Mouse (Mus musculus) bone marrow, adult 2 months (tissue): ENCODE measurements at regions not wholly inside any gene's neighbourhood (a gene's known extent, or its start where the extent isn't known, plus 50 kb on each side); places are given as distances from the start of the nearest gene placed in this dataset.

ENCODE experiments used
- H3K27ac ChIP-seq: fragments of 200-500 bp; 2 replicates; pipeline ENCODE4 v1.5.1; 2012; ENCODE audit warnings: low read depth, mild to moderate bottlenecking, control low read depth, inconsistent platforms, low read length; ENCODE audit not compliant: control insufficient read depth, poor library complexity, insufficient read depth
- H3K4me1 ChIP-seq: fragments of 200-500 bp; 2 replicates; pipeline ENCODE4 v1.6.1; 2011; ENCODE audit warnings: low read length; ENCODE audit not compliant: control insufficient read depth, insufficient read depth
- H3K4me3 ChIP-seq: fragments of 200-500 bp; replicated peaks from 2 replicates; pipeline ENCODE3; 2011; ENCODE audit warnings: mild to moderate bottlenecking, low read depth, low read length, control low read depth; ENCODE audit not compliant: control insufficient read depth
- CTCF ChIP-seq: fragments of 200-500 bp; IDR thresholded peaks from 2 replicates; pipeline ENCODE4 v1.5.1; 2011; ENCODE audit warnings: low read length, control low read depth; ENCODE audit not compliant: control insufficient read depth, insufficient read depth
- POLR2A ChIP-seq: fragments of 200-500 bp; IDR thresholded peaks from 2 replicates; pipeline ENCODE4 v1.6.1; 2011; ENCODE audit warnings: low read depth, mild to moderate bottlenecking, control low read depth, low read length, borderline replicate concordance; ENCODE audit not compliant: control insufficient read depth
- WGBS: fragments of 180-500 bp; shearing (Covaris S2); methylation state at CpG from one replicate; pipeline ENCODE4 v1.1.7; 2018; 5-methylcytosine and 5-hydroxymethylcytosine counted together

DNA sequence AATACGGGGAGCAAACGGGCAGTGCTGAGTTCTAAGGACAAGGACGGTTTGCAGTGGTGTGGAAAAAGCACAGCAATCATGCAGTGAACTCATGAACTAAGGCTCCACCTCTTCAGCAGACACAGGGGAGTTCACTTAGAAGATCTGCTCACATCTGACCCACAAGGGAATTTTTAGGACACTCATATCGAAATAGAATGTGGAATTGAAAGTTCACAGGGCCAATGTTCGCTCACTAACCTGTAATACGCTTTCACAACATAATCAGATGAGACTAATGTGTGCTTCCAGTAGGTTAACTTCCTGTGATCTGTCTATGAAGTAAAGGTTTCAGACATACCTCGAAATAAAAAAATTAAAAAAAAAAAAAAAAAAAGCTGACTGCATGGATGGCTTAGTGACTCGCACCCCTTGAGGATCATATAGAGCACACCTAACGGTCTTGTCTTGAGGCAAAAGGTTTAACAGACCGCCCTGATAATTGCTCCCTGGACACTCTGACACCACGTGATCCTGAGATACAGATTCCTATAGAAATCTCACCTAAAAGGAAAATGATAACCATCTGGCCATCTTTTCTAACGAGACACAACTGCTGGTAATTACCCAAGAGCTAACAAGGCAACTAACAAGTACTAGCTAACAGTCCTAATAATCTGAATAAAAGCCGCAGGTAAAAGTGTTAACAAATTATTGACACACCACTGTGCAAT lies 187.0 kb upstream of the Smim15 start:
- 75% methylated on average over 13 of the region's 13 CpGs for WGBS
- no peaks in the 10 kb centered on the region for H3K4me1 ChIP-seq
- no peak overlapping the region for H3K4me3 ChIP-seq
- TF ChIP-seq POLR2A: no peak
- TF ChIP-seq CTCF: no peak
- no peak overlapping the region for H3K27ac ChIP-seq

DNA sequence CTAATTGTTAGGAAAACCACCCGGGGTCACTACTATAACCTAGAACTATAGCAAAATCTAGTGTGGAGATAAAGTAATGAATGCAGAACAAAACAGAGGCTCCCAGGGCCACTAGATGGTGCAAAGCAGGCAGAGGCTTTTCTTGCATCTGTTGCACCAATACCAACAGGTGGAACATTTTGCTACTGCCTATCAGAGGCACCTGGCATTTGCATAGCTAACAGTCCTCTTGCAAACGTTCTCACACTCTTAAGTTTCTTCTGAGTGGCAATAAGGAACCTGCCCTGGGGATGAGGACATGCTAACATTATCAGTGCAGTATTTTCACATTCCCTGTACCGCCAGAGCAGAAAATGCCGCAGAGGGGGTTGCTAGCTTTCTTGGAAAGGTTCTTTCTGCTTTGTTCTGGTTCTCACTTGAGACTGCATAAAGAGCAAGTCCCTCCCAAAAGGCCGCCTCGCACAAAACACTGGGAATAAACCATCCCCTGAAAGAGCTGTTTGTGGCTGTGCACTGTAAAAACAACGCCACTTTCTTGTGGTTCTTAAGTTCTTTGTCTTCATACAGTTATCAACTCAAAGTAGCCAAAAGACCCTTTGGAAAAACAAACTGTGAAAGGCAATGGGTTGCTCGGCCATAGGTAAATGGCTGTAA lies 193.2 kb upstream of the Smim15 start:
- Histone ChIP-seq H3K4me1 (no peaks in the 10 kb centered on the region), H3K4me3 (no peak overlapping the region), H3K27ac (no peak overlapping the region)
- TF ChIP-seq CTCF (no peak), POLR2A (no peak)
- 80% methylated on average over 8 of the region's 8 CpGs for WGBS

DNA sequence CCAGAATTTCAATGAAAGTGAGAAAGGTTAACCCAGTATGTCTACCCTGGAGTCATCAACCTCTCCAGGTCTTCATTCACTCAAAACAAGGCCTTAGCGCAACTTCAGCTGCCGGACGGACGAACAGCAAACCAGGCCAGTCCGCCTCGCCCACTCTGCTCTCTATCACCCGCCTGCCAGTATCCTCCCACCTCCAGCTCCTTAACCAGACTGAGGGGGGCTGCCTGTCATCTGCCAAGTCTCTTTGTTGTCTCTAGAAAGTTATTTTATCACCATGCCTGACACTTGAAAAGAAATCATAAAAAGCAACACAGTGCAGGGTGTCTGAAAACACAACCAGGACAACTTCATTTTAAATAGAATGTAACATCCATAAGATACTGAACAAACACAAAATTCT lies 195.4 kb upstream of the Smim15 start:
- Histone ChIP-seq H3K27ac (no peak overlapping the region), H3K4me1 (no peaks in the 10 kb centered on the region)

DNA sequence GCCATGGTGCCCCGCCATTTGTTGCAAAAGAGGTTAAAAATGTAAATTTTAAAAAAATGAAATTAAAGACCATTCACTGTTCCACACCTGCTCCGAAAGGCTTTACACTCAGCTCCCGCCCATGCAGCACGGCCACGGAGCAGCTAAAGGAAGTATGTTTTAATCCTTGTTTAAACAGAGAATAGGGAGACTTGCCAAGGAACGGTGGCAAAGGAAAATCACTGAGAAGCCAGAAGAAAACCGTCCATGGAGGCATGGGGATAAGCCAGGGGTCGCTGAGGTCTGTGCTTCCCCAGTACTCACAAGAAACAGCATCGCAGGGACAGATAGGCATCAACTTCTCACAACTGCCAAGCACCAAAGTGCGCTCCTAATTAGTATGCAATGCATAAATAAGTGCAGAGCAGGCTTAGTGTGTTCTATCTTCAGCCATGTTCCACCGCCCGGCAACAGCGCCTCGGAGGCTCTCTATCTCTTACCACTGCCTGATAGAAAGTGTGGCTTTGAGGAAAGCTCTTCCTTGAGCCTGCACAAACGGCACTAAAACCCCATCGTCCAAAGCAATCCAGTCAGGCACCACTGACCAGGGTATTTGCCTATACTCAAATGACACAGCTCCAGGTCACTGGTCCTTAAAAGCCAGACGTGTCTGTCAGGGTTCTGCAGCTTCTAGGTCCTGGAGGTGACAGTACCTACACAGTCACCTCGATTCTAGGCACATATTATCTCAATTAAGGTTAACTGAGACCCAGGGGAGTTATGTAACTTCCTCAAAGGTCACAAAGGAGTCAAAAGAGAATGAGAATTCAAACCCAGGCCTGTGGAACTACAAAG lies 196.8 kb upstream of the Smim15 start:
- no peak for TF ChIP-seq CTCF
- TF ChIP-seq POLR2A: no peak
- 57% methylated on average over 18 of the region's 18 CpGs for WGBS
- Histone ChIP-seq H3K4me1 (no peaks in the 10 kb centered on the region; the same call in 1 of the 2 replicates), H3K27ac (no peak overlapping the region), H3K4me3 (no peak overlapping the region)

More for the DNA sequence above, 195.4 kb upstream of the Smim15 start:
- TF ChIP-seq CTCF: no peak
- no peak for TF ChIP-seq POLR2A
- WGBS: 84% methylated on average over 7 of the region's 7 CpGs
- no peak overlapping the region for H3K4me3 ChIP-seq

DNA sequence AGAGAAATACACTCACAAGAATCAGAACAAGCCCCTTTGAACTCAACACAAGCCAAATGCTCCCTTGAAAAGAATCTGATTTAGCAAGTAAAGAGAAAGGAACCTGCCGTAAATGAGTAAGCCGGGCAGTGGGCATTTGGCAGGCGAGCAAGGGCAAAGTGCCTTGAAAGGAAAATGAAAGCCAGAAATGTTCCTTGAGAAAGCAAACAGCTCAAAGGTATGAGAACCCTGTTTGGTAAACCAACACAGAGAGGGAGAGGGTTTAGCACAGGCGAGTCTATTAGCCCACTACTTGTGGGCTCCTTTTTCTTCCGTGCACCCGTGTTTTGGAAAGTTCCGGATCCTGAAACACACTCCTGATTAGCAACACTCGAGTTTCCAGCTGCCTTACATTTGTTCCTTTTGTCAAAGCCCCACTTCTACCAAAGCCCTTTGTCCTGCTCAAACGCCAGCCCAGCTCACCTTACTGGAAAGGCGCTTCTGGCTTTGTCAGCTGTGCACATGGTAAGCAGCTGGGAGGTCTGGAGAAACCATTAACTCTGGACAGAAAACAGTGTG lies 197.5 kb upstream of the Smim15 start:
- Histone ChIP-seq H3K4me3 (no peak overlapping the region), H3K4me1 (no peaks in the 10 kb centered on the region; the same call in 1 of the 2 replicates), H3K27ac (no peak overlapping the region)
- TF ChIP-seq POLR2A: no peak
- no peak for TF ChIP-seq CTCF
- WGBS: 68% methylated on average over 10 of the region's 10 CpGs

DNA sequence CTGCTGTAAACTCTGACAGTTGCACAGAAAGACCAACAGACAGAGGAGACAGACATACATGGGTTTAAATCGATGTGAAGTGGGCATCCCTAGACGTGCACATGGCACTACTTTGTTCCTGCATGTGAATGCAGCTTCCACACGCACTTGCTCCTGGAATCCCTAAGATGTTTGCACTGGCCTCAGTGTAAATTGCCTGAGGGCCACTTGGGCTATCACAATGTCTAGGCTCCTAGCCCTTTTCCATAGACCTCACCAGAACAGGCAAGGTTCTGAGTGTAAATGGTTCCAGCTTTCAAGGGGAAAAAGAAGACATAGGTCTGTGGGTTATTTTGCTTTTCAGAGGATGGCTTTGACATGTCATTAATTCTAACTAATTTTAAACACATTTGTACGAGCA lies 198.4 kb upstream of the Smim15 start:
- H3K4me3 ChIP-seq: no peak overlapping the region
- TF ChIP-seq POLR2A: no peak
- TF ChIP-seq CTCF: no peak

DNA sequence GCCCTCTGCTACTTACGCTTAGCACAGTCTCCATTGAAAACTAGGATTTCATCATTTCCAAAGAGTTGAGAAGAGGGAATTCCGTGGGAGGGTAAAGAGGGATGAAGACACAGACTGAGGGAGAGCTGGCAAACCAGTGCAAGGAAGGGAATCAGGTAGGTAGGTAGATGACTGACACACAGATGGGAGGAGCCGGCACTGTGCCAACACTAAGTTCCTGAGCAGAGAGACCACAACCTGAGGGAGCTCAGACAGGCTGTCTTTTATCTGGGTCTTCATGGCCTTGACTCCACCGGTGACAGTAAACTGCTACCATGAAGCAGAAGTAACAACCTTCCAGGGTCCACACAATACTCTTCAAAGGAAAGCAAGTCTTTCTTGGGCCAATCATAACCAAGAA lies 200.2 kb upstream of the Smim15 start:
- H3K27ac ChIP-seq: no peak overlapping the region
- 50% methylated on average over 4 of the region's 4 CpGs for WGBS
- no peaks in the 10 kb centered on the region; the same call in 1 of the 2 replicates for H3K4me1 ChIP-seq
- no peak overlapping the region for H3K4me3 ChIP-seq
- no peak for TF ChIP-seq CTCF
- no peak for TF ChIP-seq POLR2A

More for the DNA sequence above, 198.4 kb upstream of the Smim15 start:
- H3K4me1 ChIP-seq: no peaks in the 10 kb centered on the region; the same call in 1 of the 2 replicates
- H3K27ac ChIP-seq: no peak overlapping the region
- 77% methylated on average over 4 of the region's 4 CpGs for WGBS
